Mouse (Mus musculus) kidney, adult 2 months (tissue): Measurements from ENCODE around the gene Jag2.

Experiments
- CTCF ChIP-seq: fragments of 200-500 bp; conservative IDR thresholded peaks from 2 replicates; pipeline ENCODE4 v1.5.1; 2011; ENCODE audit warnings: low read depth, mild to moderate bottlenecking, control low read depth, low read length, moderate library complexity, mixed read lengths; ENCODE audit not compliant: insufficient read depth, insufficient read length
- POLR2A ChIP-seq: fragments of 200-500 bp; IDR thresholded peaks from one replicate; pipeline ENCODE4 v1.6.1; 2011; ENCODE audit warnings: low read depth, low read length, control low read depth

- TF ChIP-seq POLR2A (no peak), CTCF (no peak)
These were observed 14.1 kb upstream of the Jag2 start for GRCm38 (mm10) chr12:112943669-112944068.
